Mouse (Mus musculus): ENCODE results near the gene Mrpl23.

- no peak for TF ChIP-seq CTCF (IDR thresholded peaks at IDR 0.05; ENCODE audit: borderline replicate concordance, extremely low read depth, insufficient read depth, insufficient read length)
- TF ChIP-seq POLR2A (IDR thresholded peaks at IDR 0.05; ENCODE audit: borderline replicate concordance, extremely low read depth, insufficient read depth, insufficient read length, poor library complexity, severe bottlenecking): no peak
Observed at GRCm38 (mm10) chr7:142560942-142561855, 28.7 kb downstream of the Mrpl23 start.

Data from brain, embryonic 14.5 days (tissue).